Mouse (Mus musculus) embryonic facial prominence, embryonic 11.5 days (tissue): ENCODE data around the gene Cplx2. TPM values are rescaled to one million over a fixed set of nuclear protein-coding genes. Genes with fewer than 3 reads are reported as not detected.
A peak's percentile ranks its signal among the peaks of the same experiment; 100 is the strongest.

Source experiments
- ATAC-seq: fragments of 200-750 bp; cut with Nextera tagmentation; replicated peaks from 2 replicates; pipeline ENCODE4 v1.8.0; 2017; ENCODE audit warnings: low read depth; ENCODE audit not compliant: insufficient number of reproducible peaks, low FRiP score, low TSS enrichment
- DNase-seq: peaks from one replicate; pipeline ENCODE4 v3.0.0-alpha.2; 2015; ENCODE audit warnings: low spot score
- H3K27ac ChIP-seq: fragments of 300-500 bp; sonication (generic); replicated peaks from 2 replicates; pipeline ENCODE4 v1.5.1; 2014; ENCODE audit warnings: mild to moderate bottlenecking, low read depth, low read length, control low read depth
- H3K27me3 ChIP-seq: fragments of 300-500 bp; sonication (generic); 2 replicates; pipeline ENCODE4 v1.6.1; 2014; ENCODE audit warnings: mild to moderate bottlenecking, low read length, moderate library complexity, mixed read lengths; ENCODE audit not compliant: control insufficient read depth, insufficient read depth
- H3K36me3 ChIP-seq: fragments of 300-500 bp; sonication (generic); replicated peaks from 2 replicates; pipeline ENCODE4 v1.6.1; 2014; ENCODE audit warnings: low read depth, mild to moderate bottlenecking, low read length, moderate library complexity, mixed read lengths; ENCODE audit not compliant: control insufficient read depth, insufficient read depth
- H3K4me1 ChIP-seq: fragments of 300-500 bp; sonication (generic); 2 replicates; pipeline ENCODE4 v1.6.1; 2014; ENCODE audit warnings: low read length, mixed read lengths; ENCODE audit not compliant: control insufficient read depth, insufficient read depth
- H3K4me2 ChIP-seq: fragments of 300-500 bp; sonication (generic); 2 replicates; pipeline ENCODE4 v1.6.1; 2014; ENCODE audit warnings: low read depth, mild to moderate bottlenecking, control low read depth, low read length, moderate library complexity
- H3K4me3 ChIP-seq: fragments of 300-500 bp; sonication (generic); 2 replicates; pipeline ENCODE4 v1.5.1; 2014; ENCODE audit warnings: low read depth, low read length, control low read depth
- H3K9ac ChIP-seq: fragments of 300-500 bp; sonication (generic); replicated peaks from 2 replicates; pipeline ENCODE4 v1.6.1; 2014; ENCODE audit warnings: mild to moderate bottlenecking, control low read depth, low read length
- H3K9me3 ChIP-seq: fragments of 300-500 bp; sonication (generic); replicated peaks from 2 replicates; pipeline ENCODE4 v1.6.1; 2016; ENCODE audit warnings: mild to moderate bottlenecking, low read length, inconsistent platforms, mixed read lengths; ENCODE audit not compliant: control insufficient read depth
- WGBS: fragments of 180-500 bp; shearing (Covaris S2); extraction: QIAGEN DNeasy Blood & Tissue Kit; methylation state at CpG from one replicate; pipeline ENCODE4 v1.1.7; 2014; 5-methylcytosine and 5-hydroxymethylcytosine counted together
- polyA plus RNA-seq: library from polyadenylated mRNA; unstranded; fragments of >200 nt; fragmentation: Nextera tagmentation; extraction: Ambion mirVana; gene quantifications from 2 replicates; pipeline ENCODE4 v1.2.1, GENCODE M21; 2014

The Cplx2 gene
- polyA plus RNA-seq, 1 experiment from 2014 or later, result 6.9 TPM

GRCm38 (mm10) chr13:54328954-54329490 lies 42.1 kb upstream of the Cplx2 start:
- ATAC-seq (no peak), DNase-seq (peak; percentile 42)
- H3K4me1 ChIP-seq, result peaks cover 4% of the 10 kb centered on the region
- no peaks in the 10 kb centered on the region for H3K9me3 ChIP-seq
- H3K36me3 ChIP-seq, result no peaks in the 10 kb centered on the region
- no peaks in the 10 kb centered on the region for H3K27me3 ChIP-seq
- 35% methylated on average over 8 of the region's 8 CpGs for WGBS
- H3K9ac ChIP-seq, result no peak overlapping the region
- no peak overlapping the region for H3K27ac ChIP-seq
- H3K4me3 ChIP-seq, result no peak overlapping the region
- no peak overlapping the region for H3K4me2 ChIP-seq

GRCm38 (mm10) chr13:54331825-54332675 lies 39.1 kb upstream of the Cplx2 start:
- 53% methylated on average over 22 of the region's 22 CpGs for WGBS
- H3K9ac ChIP-seq, result 0 out of 2 replicates have a peak overlapping the region, but pooled peaks have one; percentile 13
- H3K9me3 ChIP-seq, result no peaks in the 10 kb centered on the region
- no peak overlapping the region for H3K4me2 ChIP-seq
- peak overlapping the region; percentile 75 for H3K27ac ChIP-seq
- no peak overlapping the region for H3K4me3 ChIP-seq
- peak; percentile 64 for ATAC-seq
- peaks cover 4% of the 10 kb centered on the region for H3K4me1 ChIP-seq
- DNase-seq, result peak; percentile 88
- no peaks in the 10 kb centered on the region for H3K27me3 ChIP-seq
- no peaks in the 10 kb centered on the region for H3K36me3 ChIP-seq

DNA sequence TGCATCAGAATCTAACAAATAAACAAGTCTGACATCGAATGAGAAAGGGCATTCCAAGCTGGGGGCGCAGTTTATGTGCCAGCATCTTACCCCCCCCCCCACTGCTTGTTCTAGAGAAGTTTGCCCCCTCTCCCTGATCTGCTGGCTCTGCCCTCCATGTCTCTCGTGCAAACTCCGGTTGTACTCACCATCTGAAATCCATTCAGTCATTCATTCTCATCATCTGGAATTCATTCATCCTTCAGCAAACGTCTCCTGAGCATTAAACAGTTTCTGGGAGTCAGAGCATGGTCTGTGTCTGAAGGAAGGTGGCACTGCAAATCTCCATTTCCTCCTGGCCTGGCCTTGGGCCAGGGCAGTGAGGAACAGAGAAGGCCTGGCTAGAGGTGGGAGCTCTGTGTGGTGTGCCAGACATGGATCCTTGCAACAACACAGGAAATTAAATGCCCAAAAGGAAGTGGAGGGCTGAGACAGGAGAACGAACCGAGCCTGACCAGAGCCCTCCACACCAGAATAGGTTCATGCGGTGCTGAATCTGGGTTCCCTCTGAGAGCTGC lies 38.1 kb upstream of the Cplx2 start:
- no peaks in the 10 kb centered on the region for H3K27me3 ChIP-seq
- H3K4me1 ChIP-seq, result peaks cover 4% of the 10 kb centered on the region
- DNase-seq (peak; percentile 68), ATAC-seq (0 out of 2 replicates have a peak, but pooled peaks have one; percentile 11)
- no peaks in the 10 kb centered on the region for H3K9me3 ChIP-seq
- peak overlapping the region; percentile 75 for H3K27ac ChIP-seq
- 43% methylated on average over 8 of the region's 8 CpGs for WGBS
- no peak overlapping the region for H3K9ac ChIP-seq
- no peaks in the 10 kb centered on the region for H3K36me3 ChIP-seq
- no peak overlapping the region for H3K4me3 ChIP-seq
- H3K4me2 ChIP-seq, result no peak overlapping the region

DNA sequence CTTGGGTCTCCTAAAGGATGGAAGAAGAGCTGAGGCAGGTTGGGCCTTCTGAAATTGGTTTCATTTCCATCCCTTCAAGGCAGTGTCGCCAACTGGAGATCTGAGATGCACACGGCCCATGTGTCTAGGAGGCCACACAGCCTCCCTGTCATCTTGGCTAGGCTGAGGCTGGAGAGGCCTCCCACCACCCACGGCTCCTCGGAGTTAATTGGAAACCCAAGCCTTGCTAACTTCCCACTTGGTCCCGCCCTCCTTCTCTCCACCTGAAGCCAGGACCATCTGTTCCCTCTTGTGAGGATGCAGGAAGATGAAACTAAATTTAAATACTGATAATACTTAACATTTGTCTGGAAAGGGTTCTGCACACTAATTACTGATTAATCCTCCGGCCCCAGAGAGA lies 34.1 kb upstream of the Cplx2 start:
- no peaks in the 10 kb centered on the region for H3K27me3 ChIP-seq
- 70% methylated on average over 6 of the region's 6 CpGs for WGBS
- H3K4me2 ChIP-seq, result no peak overlapping the region
- no peak overlapping the region for H3K4me3 ChIP-seq
- no peaks in the 10 kb centered on the region; the same call in none of the 2 replicates for H3K4me1 ChIP-seq
- no peak for DNase-seq
- no peak overlapping the region for H3K27ac ChIP-seq
- ATAC-seq, result no peak
- no peaks in the 10 kb centered on the region for H3K36me3 ChIP-seq
- no peak overlapping the region for H3K9ac ChIP-seq
- no peaks in the 10 kb centered on the region for H3K9me3 ChIP-seq

- no peak overlapping the region for H3K4me2 ChIP-seq
- no peaks in the 10 kb centered on the region for H3K9me3 ChIP-seq
- no peak overlapping the region for H3K27ac ChIP-seq
- DNase-seq (no peak), ATAC-seq (no peak)
- H3K4me1 ChIP-seq, result no peaks in the 10 kb centered on the region; the same call in none of the 2 replicates
- H3K4me3 ChIP-seq, result no peak overlapping the region
- H3K36me3 ChIP-seq, result no peaks in the 10 kb centered on the region
- no peak overlapping the region for H3K9ac ChIP-seq
- WGBS, result 88% methylated on average over 7 of the region's 7 CpGs
- H3K27me3 ChIP-seq, result no peaks in the 10 kb centered on the region
These were observed 33.6 kb upstream of the Cplx2 start for GRCm38 (mm10) chr13:54337541-54337940.

DNA sequence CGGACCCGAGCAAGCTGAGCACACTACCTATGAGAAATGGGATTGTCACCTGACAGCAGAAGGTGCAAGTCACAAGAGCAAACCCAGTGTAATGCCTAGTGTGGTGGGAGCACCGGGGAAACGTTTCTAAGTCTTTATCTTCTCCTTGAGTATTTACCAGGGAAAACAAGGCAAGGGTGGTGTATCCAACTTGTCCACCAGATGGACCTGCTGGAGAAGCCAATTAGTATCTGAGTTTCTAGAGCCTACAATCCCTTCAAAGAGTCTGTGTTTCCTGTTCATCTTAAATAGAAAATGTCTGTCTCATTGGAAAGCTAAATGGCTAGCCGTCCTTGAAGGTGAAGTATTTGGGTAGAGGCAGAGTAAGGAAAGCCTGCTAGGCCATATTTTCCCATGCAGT lies 32.3 kb upstream of the Cplx2 start:
- no peaks in the 10 kb centered on the region for H3K36me3 ChIP-seq
- H3K4me2 ChIP-seq, result no peak overlapping the region
- ATAC-seq, result no peak
- H3K27me3 ChIP-seq, result no peaks in the 10 kb centered on the region
- 86% methylated on average over 5 of the region's 5 CpGs for WGBS
- DNase-seq, result no peak
- H3K9me3 ChIP-seq, result no peaks in the 10 kb centered on the region
- no peak overlapping the region for H3K4me3 ChIP-seq
- no peak overlapping the region for H3K27ac ChIP-seq
- no peak overlapping the region for H3K9ac ChIP-seq
- H3K4me1 ChIP-seq, result no peaks in the 10 kb centered on the region; the same call in 1 of the 2 replicates

DNA sequence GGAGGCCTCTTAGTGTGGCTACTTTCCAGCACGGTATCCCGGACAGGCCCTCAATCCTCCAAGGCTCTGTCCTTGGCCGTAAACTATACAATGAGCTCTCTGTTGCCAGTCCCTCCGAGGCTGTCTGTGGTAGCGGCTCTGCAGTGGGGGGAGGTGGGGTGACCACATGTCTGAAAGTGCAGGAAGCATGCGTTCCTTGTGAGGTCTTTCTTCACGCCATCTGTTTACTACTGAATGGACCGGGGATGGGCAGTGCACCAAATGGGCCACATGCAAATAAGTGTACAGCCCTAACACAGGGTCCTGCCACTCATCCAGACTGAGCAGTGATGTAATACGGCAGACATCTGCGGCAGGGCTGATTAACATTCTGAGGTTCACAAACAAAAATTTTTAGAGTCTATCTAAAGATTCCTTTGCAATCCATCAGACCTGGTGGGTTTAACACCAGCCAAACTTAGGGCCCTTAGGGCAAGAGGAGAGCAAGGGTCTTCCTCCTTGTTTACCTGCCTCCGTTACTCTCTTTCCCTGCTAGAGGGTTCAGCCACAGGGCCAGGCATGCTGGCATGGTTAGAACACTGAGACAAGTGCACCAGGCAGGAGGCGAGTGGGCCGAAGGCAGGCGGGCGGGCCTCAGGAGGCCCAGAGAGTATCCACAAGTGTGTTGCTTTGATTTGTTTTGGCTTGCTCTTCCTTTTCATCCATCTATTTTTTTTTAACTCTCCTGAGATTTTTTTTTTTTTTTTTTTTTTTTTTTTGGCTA lies 25.1 kb upstream of the Cplx2 start:
- no peaks in the 10 kb centered on the region for H3K36me3 ChIP-seq
- no peak for DNase-seq
- peak; percentile 87 for ATAC-seq
- H3K27ac ChIP-seq, result no peak overlapping the region
- H3K27me3 ChIP-seq, result no peaks in the 10 kb centered on the region
- no peak overlapping the region for H3K4me3 ChIP-seq
- WGBS, result 62% methylated on average over 15 of the region's 15 CpGs
- no peak overlapping the region for H3K9ac ChIP-seq
- H3K4me1 ChIP-seq, result no peaks in the 10 kb centered on the region
- no peaks in the 10 kb centered on the region for H3K9me3 ChIP-seq
- no peak overlapping the region for H3K4me2 ChIP-seq
